Mouse (Mus musculus) lung, adult 2 months (tissue): ENCODE data around the gene Bcas3.

Experiments used
- CTCF ChIP-seq: fragments of 200-500 bp; IDR thresholded peaks from 2 replicates; pipeline ENCODE4 v1.5.1; 2011; ENCODE audit warnings: mild to moderate bottlenecking, low read length, control low read depth; ENCODE audit not compliant: insufficient read depth
- POLR2A ChIP-seq: fragments of 200-500 bp; IDR thresholded peaks from 2 replicates; pipeline ENCODE4 v1.6.1; 2011; ENCODE audit warnings: low read depth, mild to moderate bottlenecking, control low read depth, low read length, borderline replicate concordance; ENCODE audit errors: extremely low read depth

DNA sequence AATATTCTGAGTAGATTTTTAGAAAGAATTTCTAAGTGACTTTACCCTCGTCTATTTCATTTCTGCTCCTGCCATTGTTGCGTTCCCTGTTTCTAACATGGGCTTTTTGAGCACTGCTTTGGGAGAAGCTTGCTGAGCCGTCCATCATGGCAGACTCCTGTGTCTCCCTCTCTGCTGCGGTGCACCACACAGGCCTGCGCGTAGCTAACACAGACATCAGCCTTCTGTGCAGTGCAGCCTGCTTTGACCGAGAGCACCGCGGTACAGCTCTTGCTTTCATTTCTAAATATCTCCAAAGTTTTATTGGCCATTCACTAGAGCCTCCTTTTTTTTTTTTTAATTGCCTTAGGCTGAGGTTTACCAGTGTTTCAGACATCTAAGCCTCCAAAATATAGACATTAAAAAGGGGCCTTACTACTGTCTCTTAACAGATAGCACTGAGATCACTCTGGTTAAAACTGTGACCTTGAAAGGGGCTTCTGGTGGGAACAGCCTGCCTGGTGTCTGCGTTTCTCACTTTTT is 290.6 kb downstream of the Bcas3 start:
- no peak for TF ChIP-seq CTCF
- TF ChIP-seq POLR2A: no peak
